Mouse (Mus musculus) kidney, embryonic 15.5 days (tissue): ENCODE measurements around the gene Tapbp. TPM values are rescaled to one million over a fixed set of nuclear protein-coding genes. Genes with fewer than 3 reads are reported as not detected.

Experiments used
- ATAC-seq: fragments of 200-750 bp; cut with Nextera tagmentation; replicated peaks from 2 replicates; pipeline ENCODE4 v1.8.0; 2017; ENCODE audit warnings: moderate TSS enrichment; ENCODE audit not compliant: low FRiP score
- H3K27ac ChIP-seq: fragments of 300-500 bp; sonication (generic); 2 replicates; pipeline ENCODE4 v1.5.1; 2015; ENCODE audit warnings: mild to moderate bottlenecking, inconsistent platforms
- H3K27me3 ChIP-seq: fragments of 300-500 bp; sonication (generic); 2 replicates; pipeline ENCODE4 v1.6.1; 2015; ENCODE audit warnings: inconsistent platforms
- H3K36me3 ChIP-seq: fragments of 300-500 bp; sonication (generic); 2 replicates; pipeline ENCODE4 v1.6.1; 2015; ENCODE audit warnings: inconsistent platforms
- H3K4me1 ChIP-seq: fragments of 300-500 bp; sonication (generic); 2 replicates; pipeline ENCODE4 v1.6.1; 2015; ENCODE audit warnings: inconsistent platforms
- H3K4me2 ChIP-seq: fragments of 300-500 bp; sonication (generic); 2 replicates; pipeline ENCODE4 v1.6.1; 2015; ENCODE audit warnings: moderate library complexity, mild to moderate bottlenecking, inconsistent platforms
- H3K4me3 ChIP-seq: fragments of 300-500 bp; sonication (generic); replicated peaks from 2 replicates; pipeline ENCODE4 v1.5.1; 2015; ENCODE audit warnings: mild to moderate bottlenecking, inconsistent platforms
- H3K9ac ChIP-seq: fragments of 300-500 bp; sonication (generic); 2 replicates; pipeline ENCODE4 v1.6.1; 2015; ENCODE audit warnings: mild to moderate bottlenecking, inconsistent platforms
- H3K9me3 ChIP-seq: fragments of 300-500 bp; sonication (generic); replicated peaks from 2 replicates; pipeline ENCODE4 v1.6.1; 2016; ENCODE audit warnings: inconsistent platforms
- WGBS: fragments of 180-500 bp; shearing (Covaris S2); methylation state at CpG from one replicate; pipeline ENCODE4 v1.1.7; 2015; ENCODE audit warnings: mixed read lengths; 5-methylcytosine and 5-hydroxymethylcytosine counted together
- polyA plus RNA-seq: library from polyadenylated mRNA; unstranded; fragments of >200 nt; fragmentation: Nextera tagmentation; extraction: Ambion mirVana; gene quantifications from 2 replicates; pipeline ENCODE4 v1.2.1, GENCODE M21; 2015

Tapbp gene
- polyA plus RNA-seq, 1 experiment from 2014 or later = 35.9 TPM

DNA sequence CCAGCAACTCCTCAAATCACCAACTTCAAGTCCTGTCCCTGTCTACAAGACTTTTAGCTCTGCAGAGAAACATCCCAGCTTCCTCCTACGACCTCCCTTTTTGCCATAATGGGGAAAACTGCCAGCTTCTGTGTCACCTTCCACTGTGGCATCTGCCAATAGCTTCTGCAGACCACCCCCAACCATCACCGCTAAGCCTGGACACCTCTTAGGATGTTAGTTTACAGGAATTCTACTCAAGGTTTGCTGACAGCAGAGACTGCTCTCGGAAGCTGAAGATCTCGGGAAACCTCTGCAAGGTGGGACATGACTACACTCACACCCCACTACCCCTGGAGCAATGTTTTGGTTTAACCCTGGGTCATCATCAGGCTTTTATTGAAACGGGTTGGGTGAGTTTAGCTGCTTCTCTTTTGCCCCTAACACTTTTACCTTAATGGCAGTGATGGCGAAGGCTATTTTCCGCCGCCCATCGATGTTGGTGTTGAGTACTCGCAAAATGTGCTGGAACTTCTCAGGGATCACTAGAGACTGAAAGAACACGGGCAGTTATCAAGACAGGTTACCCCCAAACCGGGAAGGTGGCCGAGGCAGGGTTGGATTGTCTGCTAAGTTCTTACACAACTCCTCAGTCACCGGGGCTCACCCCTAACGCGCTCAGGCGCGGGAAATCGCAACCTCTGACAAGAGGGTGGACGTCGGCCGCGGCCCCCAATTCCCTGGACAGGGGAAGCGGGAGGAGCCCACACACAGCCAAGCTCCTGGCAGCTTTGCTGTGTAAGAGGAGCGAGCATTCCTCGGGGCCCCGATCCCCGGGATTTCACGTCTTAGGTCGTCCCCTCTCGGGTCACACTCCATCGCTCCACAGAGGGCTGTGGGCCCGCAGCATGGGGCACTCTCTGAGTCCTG lies 39.2 kb downstream of the Tapbp start:
- ATAC-seq = no peak; the same call in 1 of the 2 replicates
- WGBS = under 1% methylated on average over 33 of the region's 33 CpGs

DNA sequence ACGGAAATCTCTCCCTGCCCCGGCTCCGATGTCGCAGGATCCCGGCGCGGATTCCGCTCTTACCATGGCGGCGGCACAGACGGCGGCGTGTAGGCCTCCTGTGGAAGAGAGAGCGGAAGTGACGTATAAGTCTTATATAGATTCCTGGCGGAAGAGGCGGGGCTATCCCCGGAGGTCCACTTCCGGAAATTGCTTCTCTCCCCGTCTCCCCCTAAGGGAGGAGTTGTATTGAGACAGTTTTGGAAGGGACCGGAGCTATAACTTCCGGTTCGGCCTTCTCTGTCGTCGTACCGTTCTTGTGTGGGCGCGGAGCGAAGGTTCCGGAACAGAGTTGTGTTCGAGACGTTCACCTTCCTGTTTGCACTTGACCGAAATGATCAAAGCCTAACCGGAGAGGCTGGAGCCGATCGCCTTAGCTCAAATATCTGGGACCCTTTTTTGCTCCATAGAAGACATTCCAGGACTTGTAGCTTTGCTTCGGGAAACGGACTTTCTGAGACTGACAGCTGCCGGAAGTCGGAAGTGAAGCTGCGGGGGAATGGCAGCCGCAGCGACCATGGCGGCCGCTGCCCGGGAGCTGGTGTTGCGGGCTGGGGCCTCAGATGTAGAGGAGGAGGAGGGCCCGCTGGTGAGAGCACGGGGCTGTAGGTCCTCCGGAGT lies 40.0 kb downstream of the Tapbp start, which contains the start of the genes Vps52 and Rps18:
TSS of gene Vps52 (plus strand) at position 258 of the 660 bp plus-strand sequence.
TSS of gene Rps18 (minus strand) at position 447 of the 660 bp plus-strand sequence.
- peak within 1 kb of the TSS; percentile 94 for H3K27ac ChIP-seq
- H3K4me2 ChIP-seq = peak within 1 kb of the TSS; percentile 86
- H3K27me3 ChIP-seq = no peaks in the 10 kb centered on the region
- H3K9me3 ChIP-seq = no peaks in the 10 kb centered on the region
- peaks cover 57% of the 10 kb centered on the region for H3K36me3 ChIP-seq
- peaks cover 48% of the 10 kb centered on the region for H3K4me1 ChIP-seq
- peak within 1 kb of the TSS; percentile 89 for H3K9ac ChIP-seq
- under 1% methylated on average over 50 of the region's 50 CpGs for WGBS
- peak within 1 kb of the TSS; percentile 75 for H3K4me3 ChIP-seq
- ATAC-seq = peak; percentile 78

More for the DNA sequence above, 39.2 kb downstream of the Tapbp start:
- Histone ChIP-seq H3K27ac (peak overlapping the region; percentile 94), H3K4me2 (peak overlapping the region; percentile 86), H3K36me3 (peaks cover 54% of the 10 kb centered on the region), H3K9me3 (no peaks in the 10 kb centered on the region), H3K27me3 (no peaks in the 10 kb centered on the region), H3K9ac (peak overlapping the region; percentile 89), H3K4me1 (peaks cover 56% of the 10 kb centered on the region), H3K4me3 (peak overlapping the region; percentile 75)

- Histone ChIP-seq H3K4me3 (peak overlapping the region; percentile 75), H3K27ac (peak overlapping the region; percentile 88), H3K9ac (peak overlapping the region; percentile 84), H3K4me1 (peaks cover 42% of the 10 kb centered on the region), H3K27me3 (no peaks in the 10 kb centered on the region), H3K36me3 (peaks cover 63% of the 10 kb centered on the region), H3K9me3 (no peaks in the 10 kb centered on the region), H3K4me2 (peak overlapping the region; percentile 75)
- 6% methylated on average over 10 of the region's 10 CpGs for WGBS
- ATAC-seq = no peak
These were observed 40.6 kb downstream of the Tapbp start for GRCm38 (mm10) chr17:33956336-33956735.

GRCm38 (mm10) chr17:33957493-33957892 lies 41.8 kb downstream of the Tapbp start:
- Histone ChIP-seq H3K27me3 (no peaks in the 10 kb centered on the region), H3K4me3 (no peak overlapping the region), H3K4me1 (peaks cover 30% of the 10 kb centered on the region), H3K27ac (no peak overlapping the region), H3K4me2 (no peak overlapping the region), H3K36me3 (peaks cover 64% of the 10 kb centered on the region), H3K9me3 (no peaks in the 10 kb centered on the region), H3K9ac (no peak overlapping the region)
- 91% methylated on average over 6 of the region's 6 CpGs for WGBS
- ATAC-seq = no peak

DNA sequence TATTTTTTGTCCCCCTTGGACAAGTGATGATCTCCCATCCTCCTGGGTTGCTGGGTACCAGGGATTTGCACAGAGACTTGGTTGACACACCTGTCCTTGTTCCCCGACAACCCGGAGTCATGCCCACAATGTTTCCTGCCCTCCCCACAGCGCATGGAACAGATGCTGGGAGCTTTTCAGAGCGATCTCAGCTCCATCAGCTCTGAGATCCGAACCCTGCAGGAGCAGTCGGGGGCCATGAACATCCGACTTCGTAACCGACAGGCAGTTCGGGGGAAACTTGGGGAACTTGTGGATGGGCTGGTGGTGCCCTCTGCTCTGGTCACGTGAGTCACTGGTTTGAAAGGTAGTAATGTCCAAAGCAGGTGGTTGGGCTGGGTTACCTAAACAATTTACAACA lies 42.8 kb downstream of the Tapbp start:
- H3K27ac ChIP-seq = no peak overlapping the region
- H3K4me3 ChIP-seq = no peak overlapping the region
- no peaks in the 10 kb centered on the region for H3K27me3 ChIP-seq
- no peak for ATAC-seq
- 96% methylated on average over 11 of the region's 11 CpGs for WGBS
- H3K4me1 ChIP-seq = peaks cover 21% of the 10 kb centered on the region
- H3K9me3 ChIP-seq = no peaks in the 10 kb centered on the region
- no peak overlapping the region for H3K9ac ChIP-seq
- peaks cover 64% of the 10 kb centered on the region for H3K36me3 ChIP-seq
- no peak overlapping the region for H3K4me2 ChIP-seq

GRCm38 (mm10) chr17:33959135-33959534 lies 43.4 kb downstream of the Tapbp start:
- H3K27ac ChIP-seq = no peak overlapping the region
- no peak overlapping the region for H3K4me2 ChIP-seq
- peaks cover 64% of the 10 kb centered on the region for H3K36me3 ChIP-seq
- no peak overlapping the region for H3K4me3 ChIP-seq
- H3K27me3 ChIP-seq = no peaks in the 10 kb centered on the region
- peaks cover 14% of the 10 kb centered on the region for H3K4me1 ChIP-seq
- ATAC-seq = no peak
- WGBS = 93% methylated on average over 13 of the region's 13 CpGs
- H3K9me3 ChIP-seq = no peaks in the 10 kb centered on the region
- no peak overlapping the region for H3K9ac ChIP-seq

- Histone ChIP-seq H3K27ac (no peak overlapping the region), H3K9me3 (no peaks in the 10 kb centered on the region), H3K4me1 (peaks cover 8% of the 10 kb centered on the region), H3K4me2 (no peak overlapping the region), H3K27me3 (no peaks in the 10 kb centered on the region), H3K4me3 (no peak overlapping the region), H3K9ac (no peak overlapping the region), H3K36me3 (peaks cover 67% of the 10 kb centered on the region)
- no peak for ATAC-seq
- WGBS = 96% methylated on average over 15 of the region's 15 CpGs
These were observed 44.2 kb downstream of the Tapbp start for GRCm38 (mm10) chr17:33959948-33960347.

GRCm38 (mm10) chr17:33962876-33963275 lies 47.2 kb downstream of the Tapbp start:
- no peak overlapping the region for H3K4me2 ChIP-seq
- no peak overlapping the region for H3K9ac ChIP-seq
- H3K27ac ChIP-seq = no peak overlapping the region
- WGBS = 91% methylated on average over 7 of the region's 7 CpGs
- no peaks in the 10 kb centered on the region for H3K4me1 ChIP-seq
- no peaks in the 10 kb centered on the region for H3K9me3 ChIP-seq
- H3K27me3 ChIP-seq = no peaks in the 10 kb centered on the region
- no peak for ATAC-seq
- no peak overlapping the region for H3K4me3 ChIP-seq
- H3K36me3 ChIP-seq = peaks cover 84% of the 10 kb centered on the region

GRCm38 (mm10) chr17:33965082-33965845 lies 49.6 kb downstream of the Tapbp start:
- 85% methylated on average over 17 of the region's 17 CpGs for WGBS
- Histone ChIP-seq H3K9ac (no peak overlapping the region), H3K4me1 (no peaks in the 10 kb centered on the region), H3K27ac (no peak overlapping the region), H3K4me2 (no peak overlapping the region), H3K36me3 (peaks cover 60% of the 10 kb centered on the region), H3K27me3 (no peaks in the 10 kb centered on the region), H3K4me3 (no peak overlapping the region), H3K9me3 (no peaks in the 10 kb centered on the region)
- ATAC-seq = no peak

GRCm38 (mm10) chr17:33965846-33966550 lies 50.3 kb downstream of the Tapbp start:
- H3K36me3 ChIP-seq = peaks cover 53% of the 10 kb centered on the region
- H3K27ac ChIP-seq = no peak overlapping the region
- WGBS = 88% methylated on average over 16 of the region's 16 CpGs
- no peak overlapping the region for H3K4me2 ChIP-seq
- H3K9me3 ChIP-seq = no peaks in the 10 kb centered on the region
- no peak overlapping the region for H3K4me3 ChIP-seq
- no peaks in the 10 kb centered on the region for H3K4me1 ChIP-seq
- no peaks in the 10 kb centered on the region for H3K27me3 ChIP-seq
- ATAC-seq = 0 out of 2 replicates have a peak, but pooled peaks have one; percentile 20
- H3K9ac ChIP-seq = no peak overlapping the region

GRCm38 (mm10) chr17:33968489-33968888 lies 52.8 kb downstream of the Tapbp start:
- no peak overlapping the region for H3K4me3 ChIP-seq

More at GRCm38 (mm10) chr17:33968489-33968888, 52.8 kb downstream of the Tapbp start:
- Histone ChIP-seq H3K9me3 (no peaks in the 10 kb centered on the region), H3K27me3 (peaks cover under 1% of the 10 kb centered on the region; the same call in 1 of the 2 replicates), H3K4me2 (no peak overlapping the region), H3K4me1 (no peaks in the 10 kb centered on the region), H3K36me3 (peaks cover 29% of the 10 kb centered on the region), H3K27ac (no peak overlapping the region), H3K9ac (no peak overlapping the region)
- peak; percentile 63 for ATAC-seq
- WGBS = 5% methylated on average over 9 of the region's 9 CpGs
